Mouse (Mus musculus): ENCODE results near the gene Nudt4.

DNA sequence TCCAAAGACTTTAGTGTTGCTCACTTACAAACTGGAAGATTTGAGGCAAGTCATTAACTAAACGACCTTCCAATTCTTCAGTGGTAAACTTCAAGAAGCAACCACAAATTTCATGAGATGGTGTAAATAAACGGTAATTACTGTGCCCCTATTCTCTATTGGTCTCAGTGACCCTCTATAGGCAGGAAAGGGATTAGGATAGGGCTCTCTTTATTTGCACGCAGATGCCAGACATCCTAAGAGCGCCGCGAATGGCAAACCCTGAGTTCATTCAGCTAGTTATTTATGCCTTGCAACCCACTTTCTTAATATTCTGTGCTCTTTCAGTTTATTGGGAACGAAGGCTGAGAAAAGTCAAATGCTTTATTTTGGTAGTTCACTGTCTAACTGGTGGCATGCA, 62.9 kb downstream of the Nudt4 start:
- TF ChIP-seq CTCF (IDR thresholded peaks at IDR 0.05; ENCODE audit: insufficient read depth, low read depth, low read length): no peak
- no peak for TF ChIP-seq POLR2A (IDR thresholded peaks at IDR 0.05; ENCODE audit: insufficient read depth, low read depth, low read length)

All from olfactory bulb, adult 2 months (tissue).